Mouse (Mus musculus) megakaryocyte progenitor cell, adult 5-6 weeks (primary cell): ENCODE measurements around the gene Stx2. TPM values are rescaled to one million over a fixed set of nuclear protein-coding genes. Genes with fewer than 3 reads are reported as not detected.

Source experiments
- ATAC-seq: replicated peaks from 2 replicates; pipeline ENCODE4 v1.8.0; 2016; ENCODE audit warnings: mild to moderate bottlenecking, moderate TSS enrichment, inconsistent platforms; ENCODE audit not compliant: poor library complexity
- total RNA-seq, 2 experiments: library from RNA; stranded (forward) in 1 of 2; stranded (reverse) in 1 of 2; fragments of 157-497, 149-512 nt in 1 of 2; fragments of 200-1000 nt in 1 of 2; gene quantifications; 2 replicates each; pipeline versions ENCODE4 v1.2.3 to v1.2.4; 2015 to 2017

Stx2 gene
- total RNA-seq (2015) (12.6 and 19.4 TPM in 2 replicates), total RNA-seq (2017) (24.3 and 26.0 TPM in 2 replicates)

- ATAC-seq: peak; percentile 77
Observed at GRCm38 (mm10) chr5:129008412-129008826, at the start of gene Stx2. Gene Stx2 (minus strand): TSS chr5:129008574.

GRCm38 (mm10) chr5:129054675-129055284, 46.4 kb upstream of the Stx2 start:
- ATAC-seq: peak; percentile 36; the same call in 1 of the 2 replicates

GRCm38 (mm10) chr5:129052636-129053355, 44.4 kb upstream of the Stx2 start:
- ATAC-seq: no peak

GRCm38 (mm10) chr5:129051910-129052309, 43.5 kb upstream of the Stx2 start:
- ATAC-seq: no peak

GRCm38 (mm10) chr5:129049372-129049771, 41.0 kb upstream of the Stx2 start:
- ATAC-seq: no peak

GRCm38 (mm10) chr5:129045641-129046580, 37.5 kb upstream of the Stx2 start:
- ATAC-seq: no peak

GRCm38 (mm10) chr5:129037739-129038138, 29.4 kb upstream of the Stx2 start:
- no peak for ATAC-seq

- ATAC-seq: no peak
Observed at GRCm38 (mm10) chr5:129036678-129037077, 28.3 kb upstream of the Stx2 start.

- ATAC-seq: no peak
Observed at GRCm38 (mm10) chr5:129029131-129029723, 20.9 kb upstream of the Stx2 start.

GRCm38 (mm10) chr5:129026637-129027036, 18.3 kb upstream of the Stx2 start:
- ATAC-seq: no peak

GRCm38 (mm10) chr5:129026171-129026570, 17.8 kb upstream of the Stx2 start:
- no peak for ATAC-seq

- ATAC-seq: 0 out of 2 replicates have a peak, but pooled peaks have one; percentile 3
Observed at GRCm38 (mm10) chr5:129025725-129026124, 17.4 kb upstream of the Stx2 start.

GRCm38 (mm10) chr5:129025048-129025447, 16.7 kb upstream of the Stx2 start:
- peak; percentile 42 for ATAC-seq

GRCm38 (mm10) chr5:129020731-129021130, 12.4 kb upstream of the Stx2 start:
- peak; percentile 6; the same call in 1 of the 2 replicates for ATAC-seq

- peak; percentile 40 for ATAC-seq
Observed at GRCm38 (mm10) chr5:129020300-129020668, 11.9 kb upstream of the Stx2 start.

- ATAC-seq: peak; percentile 76
Observed at GRCm38 (mm10) chr5:129019497-129020299, 11.3 kb upstream of the Stx2 start, which contains the start of gene Ran. Gene Ran (plus strand): TSS chr5:129020069.

GRCm38 (mm10) chr5:129018782-129019489, 10.6 kb upstream of the Stx2 start:
- peak; percentile 7 for ATAC-seq

- ATAC-seq: no peak
Observed at GRCm38 (mm10) chr5:129016370-129016769, 8.0 kb upstream of the Stx2 start.

- ATAC-seq: no peak
Observed at GRCm38 (mm10) chr5:129015540-129015939, 7.2 kb upstream of the Stx2 start.
